Mouse (Mus musculus): ENCODE data around the gene Klrc3.
"Not testable (repeated sequence)": the region's sequence is repeated elsewhere in the genome, so short reads cannot be mapped to it uniquely, and the experiment has no call there.

Gene Klrc3

GRCm38 (mm10) chr6:129643237-129643636, at the start of gene Klrc3:
TSS of gene Klrc3 (minus strand) at chr6:129643337.
- DNase-seq (ENCODE audit: extremely low read depth, low read depth, low spot score) = not testable (repeated sequence)

DNA sequence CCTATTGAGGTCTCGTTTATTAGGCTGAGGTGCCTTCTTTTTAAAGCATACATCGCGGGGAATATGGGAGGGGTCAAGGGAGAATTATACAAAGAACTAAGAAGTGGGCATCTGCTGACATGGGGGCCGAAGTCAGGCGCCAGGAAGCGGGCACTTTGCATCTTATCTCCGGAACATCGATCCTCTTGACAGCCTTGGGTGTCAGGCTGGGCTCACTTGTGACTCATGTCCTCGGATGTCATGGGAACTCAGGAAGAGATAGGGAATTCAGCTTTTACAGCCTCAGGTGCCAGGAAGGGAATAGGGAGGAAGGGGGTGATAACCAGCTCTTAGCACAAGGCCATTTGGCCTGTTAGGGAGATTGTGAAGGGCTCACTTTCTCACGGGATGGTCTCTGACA, 48.3 kb upstream of the Klrc3 start:
- not testable (repeated sequence) for DNase-seq (ENCODE audit: extremely low read depth, low read depth, low spot score)

- no peak for DNase-seq (ENCODE audit: extremely low read depth, low read depth, low spot score)
Measured at GRCm38 (mm10) chr6:129680379-129680778, 37.2 kb upstream of the Klrc3 start.

DNA sequence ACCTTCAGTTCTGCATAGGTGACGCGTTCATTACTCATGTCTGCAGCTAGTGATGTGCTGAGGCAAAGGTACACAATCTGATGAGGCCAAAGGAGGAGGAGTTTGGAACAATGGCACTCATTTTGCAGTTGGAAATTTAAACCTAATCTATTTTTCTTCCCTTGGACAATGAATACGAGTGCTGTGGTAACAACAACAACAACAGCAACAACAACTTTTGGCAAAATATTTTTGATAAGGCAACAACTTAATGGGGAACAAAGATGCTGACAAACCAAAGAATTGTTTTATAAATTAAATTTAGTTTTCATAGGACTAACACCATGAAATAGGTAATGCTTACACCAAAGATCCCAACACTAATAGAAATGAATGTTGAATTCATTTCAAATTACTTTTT, 35.7 kb upstream of the Klrc3 start, which contains the start of gene Klrc1:
Gene Klrc1, minus strand, starts transcription at position 101 of the 400 bp plus-strand sequence.
- no peak for DNase-seq (ENCODE audit: extremely low read depth, low read depth, low spot score)

- not testable (repeated sequence) for DNase-seq (ENCODE audit: extremely low read depth, low read depth, low spot score)
Measured at GRCm38 (mm10) chr6:129661301-129661700, 18.2 kb upstream of the Klrc3 start.

DNA sequence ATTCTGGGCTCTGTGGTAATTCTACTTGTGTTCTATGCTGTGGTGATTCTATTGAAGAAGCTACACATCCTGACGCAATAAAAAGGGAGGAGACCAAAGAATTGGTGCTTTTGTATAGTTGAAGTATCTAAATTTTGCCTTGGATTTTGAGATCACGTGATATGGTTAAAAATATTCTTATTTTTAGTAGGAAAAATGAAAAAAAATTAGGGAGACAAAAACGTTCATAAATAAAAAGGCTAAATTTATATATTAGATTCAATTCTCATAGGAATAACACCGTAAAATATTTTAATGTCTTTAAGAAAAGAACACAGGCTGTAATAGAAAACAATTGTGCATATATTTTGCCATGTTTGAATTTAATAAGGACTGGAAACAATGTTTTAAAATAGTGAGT, 17.5 kb upstream of the Klrc3 start, which contains the start of gene Klrc2:
Gene Klrc2, minus strand, starts transcription at position 101 of the 400 bp plus-strand sequence.
- not testable (repeated sequence) for DNase-seq (ENCODE audit: extremely low read depth, low read depth, low spot score)

- DNase-seq (ENCODE audit: extremely low read depth, low read depth, low spot score) = not testable (repeated sequence)
Measured at GRCm38 (mm10) chr6:129644054-129644453, 917 bp upstream of the Klrc3 start.

DNA sequence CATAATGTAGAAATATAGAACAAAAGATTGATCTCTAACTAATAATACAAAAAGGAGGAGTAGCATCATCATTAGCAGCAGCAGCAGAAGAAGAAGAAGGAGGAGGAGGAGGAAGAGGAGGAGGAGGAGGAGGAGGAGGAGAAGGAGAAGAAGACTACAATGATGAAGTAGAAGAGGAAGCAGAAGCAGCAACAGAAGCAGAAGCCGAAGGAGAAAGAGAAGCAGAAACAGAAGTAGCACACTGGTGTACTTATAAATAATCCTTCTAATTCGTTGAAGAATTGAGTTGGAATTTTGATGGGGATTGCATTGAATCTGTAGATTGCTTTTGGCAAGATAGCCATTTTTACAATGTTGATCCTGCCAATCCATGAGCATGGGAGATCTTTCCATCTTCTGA, 12.1 kb downstream of the Klrc3 start:
- not testable (repeated sequence) for DNase-seq (ENCODE audit: extremely low read depth, low read depth, low spot score)

DNA sequence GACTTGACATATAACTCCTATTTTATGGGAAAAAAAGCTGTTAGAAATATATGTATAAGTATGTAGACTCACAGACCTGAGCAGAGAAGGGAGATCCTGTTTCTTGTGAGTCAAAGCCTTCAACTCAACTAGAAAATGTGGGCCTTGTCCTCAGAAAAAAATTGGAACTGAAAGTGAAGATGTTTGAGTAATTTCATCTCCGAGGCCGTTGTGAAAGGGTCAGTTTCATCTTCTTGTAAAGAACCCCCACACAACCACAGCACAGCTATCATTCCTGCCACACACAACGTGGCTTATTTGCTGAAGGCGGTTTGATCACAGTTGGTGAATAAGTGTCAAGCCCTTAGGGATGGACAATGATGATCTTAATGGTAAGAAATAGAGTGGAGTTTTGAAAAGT, 19.4 kb downstream of the Klrc3 start, which contains the start of gene Klrk1:
Gene Klrk1, minus strand, starts transcription at position 130 of the 400 bp plus-strand sequence.
- DNase-seq (ENCODE audit: extremely low read depth, low read depth, low spot score) = no peak

DNA sequence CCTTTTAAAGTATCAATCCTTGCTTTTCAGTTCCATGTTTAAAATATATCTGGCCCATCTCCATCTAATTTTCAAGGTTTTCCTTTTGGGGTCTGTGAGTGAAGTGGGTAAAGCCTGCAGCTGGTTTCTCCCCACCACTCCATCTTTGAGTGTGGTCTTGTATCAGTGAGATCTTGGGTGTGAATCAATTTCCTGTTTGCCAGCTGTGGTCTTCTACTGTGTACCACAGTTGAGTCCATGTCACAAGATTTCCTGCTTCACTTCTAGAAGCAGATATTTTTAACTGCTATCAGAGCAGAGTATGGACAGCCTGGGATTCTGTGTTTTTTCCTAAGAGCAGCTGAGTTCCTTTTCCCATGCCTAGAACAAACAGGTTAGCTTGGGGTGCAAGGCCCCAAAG, 34.8 kb downstream of the Klrc3 start:
- DNase-seq (ENCODE audit: extremely low read depth, low read depth, low spot score) = no peak

DNA sequence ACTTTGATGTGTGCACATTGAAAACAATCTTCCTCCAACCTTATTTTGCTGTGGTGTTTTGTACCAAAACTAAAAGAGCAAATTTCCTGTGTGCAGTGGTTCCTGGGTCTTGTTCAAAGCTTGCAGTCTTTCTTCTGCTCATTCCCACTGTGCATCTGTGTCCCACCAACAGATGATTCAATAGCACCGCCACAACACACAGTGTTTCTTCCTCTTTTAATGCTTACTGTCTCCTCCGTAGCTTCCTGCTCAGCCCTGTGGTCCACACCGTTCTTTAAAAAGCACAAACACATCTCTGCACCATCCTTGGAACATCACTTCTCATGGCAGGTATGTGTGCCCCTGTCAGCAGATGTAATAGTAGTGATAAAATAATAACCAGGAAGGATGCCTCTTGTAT, 51.6 kb downstream of the Klrc3 start, which contains the start of gene Klrd1:
Gene Klrd1, plus strand, starts transcription at position 275 of the 400 bp plus-strand sequence.
- DNase-seq (ENCODE audit: extremely low read depth, low read depth, low spot score) = no peak

Data from fat pad, adult 2 months (tissue).